Mouse (Mus musculus): ENCODE results near the gene Ranbp17. TPM values are rescaled to one million over a fixed set of nuclear protein-coding genes. Genes with fewer than 3 reads are reported as not detected.
"Not testable (repeated sequence)": the region's sequence is repeated elsewhere in the genome, so short reads cannot be mapped to it uniquely, and the experiment has no call there.

Gene Ranbp17
- polyA plus RNA-seq, 2 experiments: 5.2 to 8.0 TPM

GRCm38 (mm10) chr11:33479209-33479608 is 34.3 kb downstream of the Ranbp17 start:
- H3K27me3 ChIP-seq (ENCODE audit: control insufficient read depth, insufficient read depth, low read length): no peaks in the 10 kb centered on the region
- H3K27ac ChIP-seq (replicated peaks; ENCODE audit: low read depth, low read length): no peak overlapping the region
- no peak overlapping the region for H3K4me3 ChIP-seq (replicated peaks; ENCODE audit: low read length)
- no peak overlapping the region for H3K4me2 ChIP-seq (replicated peaks; ENCODE audit: low read depth, low read length, severe bottlenecking)
- 91% methylated on average over 4 of the region's 4 CpGs for WGBS
- no peak overlapping the region for H3K9ac ChIP-seq (ENCODE audit: low read depth, low read length, severe bottlenecking)
- H3K36me3 ChIP-seq (ENCODE audit: control insufficient read depth, insufficient read depth, low read length): 0 out of 2 replicates have a peak, but pooled peaks cover 6% of the 10 kb centered on the region
- H3K4me1 ChIP-seq (ENCODE audit: control insufficient read depth, insufficient read depth, low read length): no peaks in the 10 kb centered on the region
- ATAC-seq (ENCODE audit: low FRiP score, low read depth) (no peak), DNase-seq (ENCODE audit: low spot score) (no peak)
- H3K9me3 ChIP-seq (ENCODE audit: control insufficient read depth, low read length): no peaks in the 10 kb centered on the region
- TF ChIP-seq POLR2A (IDR thresholded peaks at IDR 0.05; ENCODE audit: borderline replicate concordance, extremely low read depth, insufficient read depth, insufficient read length): no peak

DNA sequence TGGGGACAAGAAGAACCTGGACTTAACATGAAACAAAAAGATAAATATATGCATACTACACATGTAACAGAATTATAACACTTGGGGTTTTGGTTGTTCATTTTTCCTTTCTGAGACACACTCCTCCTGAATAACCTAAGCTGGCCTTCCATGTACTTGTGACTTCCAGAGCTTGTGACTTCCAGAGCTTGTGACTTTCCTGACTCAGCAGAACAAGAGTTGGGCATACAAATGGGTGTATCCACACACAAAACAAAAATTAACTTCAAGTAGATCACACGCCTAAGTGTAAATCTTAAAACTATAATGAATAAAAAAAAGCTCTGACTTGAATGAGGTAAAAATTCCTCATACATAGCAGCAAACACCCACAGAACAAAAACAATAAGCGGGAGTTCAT is 36.9 kb downstream of the Ranbp17 start:
- no peak for ATAC-seq (ENCODE audit: low FRiP score, low read depth)
- Histone ChIP-seq H3K27me3 (ENCODE audit: control insufficient read depth, insufficient read depth, low read length) (no peaks in the 10 kb centered on the region), H3K4me2 (replicated peaks; ENCODE audit: low read depth, low read length, severe bottlenecking) (no peak overlapping the region), H3K9ac (ENCODE audit: low read depth, low read length, severe bottlenecking) (no peak overlapping the region), H3K4me1 (ENCODE audit: control insufficient read depth, insufficient read depth, low read length) (no peaks in the 10 kb centered on the region), H3K36me3 (ENCODE audit: control insufficient read depth, insufficient read depth, low read length) (0 out of 2 replicates have a peak, but pooled peaks cover 6% of the 10 kb centered on the region), H3K9me3 (ENCODE audit: control insufficient read depth, low read length) (no peaks in the 10 kb centered on the region), H3K27ac (replicated peaks; ENCODE audit: low read depth, low read length) (no peak overlapping the region), H3K4me3 (replicated peaks; ENCODE audit: low read length) (no peak overlapping the region)
- no peak for TF ChIP-seq POLR2A (IDR thresholded peaks at IDR 0.05; ENCODE audit: borderline replicate concordance, extremely low read depth, insufficient read depth, insufficient read length)
- WGBS: 86% methylated on average over 2 of the region's 2 CpGs
- DNase-seq (ENCODE audit: low spot score): no peak

DNA sequence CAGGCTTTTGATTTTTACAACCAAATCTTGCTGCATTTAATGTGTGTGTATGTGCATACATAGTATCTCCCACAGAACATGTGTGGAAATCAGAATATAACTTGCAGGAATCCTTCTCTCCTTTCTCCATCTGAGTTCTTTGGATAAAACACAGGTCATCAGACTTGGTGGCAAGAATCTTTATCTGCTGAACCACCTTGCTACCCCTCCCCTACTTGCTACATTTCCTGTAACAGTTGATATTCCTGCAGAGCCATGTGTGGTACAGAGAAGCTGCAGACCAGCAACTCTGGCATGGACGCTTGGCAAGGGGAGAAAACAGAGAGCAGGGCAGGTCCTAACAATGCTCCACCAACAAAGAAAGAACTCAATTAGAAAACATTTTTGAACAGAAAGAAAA is 52.4 kb downstream of the Ranbp17 start:
- Histone ChIP-seq H3K4me3 (replicated peaks; ENCODE audit: low read length) (no peak overlapping the region), H3K4me1 (ENCODE audit: control insufficient read depth, insufficient read depth, low read length) (no peaks in the 10 kb centered on the region), H3K27ac (replicated peaks; ENCODE audit: low read depth, low read length) (no peak overlapping the region), H3K9me3 (ENCODE audit: control insufficient read depth, low read length) (no peaks in the 10 kb centered on the region), H3K9ac (ENCODE audit: low read depth, low read length, severe bottlenecking) (no peak overlapping the region), H3K27me3 (ENCODE audit: control insufficient read depth, insufficient read depth, low read length) (no peaks in the 10 kb centered on the region), H3K36me3 (ENCODE audit: control insufficient read depth, insufficient read depth, low read length) (no peaks in the 10 kb centered on the region), H3K4me2 (replicated peaks; ENCODE audit: low read depth, low read length, severe bottlenecking) (no peak overlapping the region)
- WGBS: 65% methylated on average over 1 of the region's 1 CpGs
- TF ChIP-seq POLR2A (IDR thresholded peaks at IDR 0.05; ENCODE audit: borderline replicate concordance, extremely low read depth, insufficient read depth, insufficient read length): no peak
- no peak for ATAC-seq (ENCODE audit: low FRiP score, low read depth)
- DNase-seq (ENCODE audit: low spot score): no peak

GRCm38 (mm10) chr11:33454069-33454468 is 59.5 kb downstream of the Ranbp17 start:
- H3K36me3 ChIP-seq (ENCODE audit: control insufficient read depth, insufficient read depth, low read length): no peaks in the 10 kb centered on the region
- DNase-seq (ENCODE audit: low spot score) (no peak), ATAC-seq (ENCODE audit: low FRiP score, low read depth) (no peak)
- no peak overlapping the region for H3K4me3 ChIP-seq (replicated peaks; ENCODE audit: low read length)
- H3K27me3 ChIP-seq (ENCODE audit: control insufficient read depth, insufficient read depth, low read length): no peaks in the 10 kb centered on the region
- H3K9ac ChIP-seq (ENCODE audit: low read depth, low read length, severe bottlenecking): no peak overlapping the region
- 90% methylated on average over 3 of the region's 3 CpGs for WGBS
- H3K9me3 ChIP-seq (ENCODE audit: control insufficient read depth, low read length): no peaks in the 10 kb centered on the region
- H3K4me1 ChIP-seq (ENCODE audit: control insufficient read depth, insufficient read depth, low read length): no peaks in the 10 kb centered on the region
- H3K4me2 ChIP-seq (replicated peaks; ENCODE audit: low read depth, low read length, severe bottlenecking): no peak overlapping the region
- no peak for TF ChIP-seq POLR2A (IDR thresholded peaks at IDR 0.05; ENCODE audit: borderline replicate concordance, extremely low read depth, insufficient read depth, insufficient read length)
- no peak overlapping the region for H3K27ac ChIP-seq (replicated peaks; ENCODE audit: low read depth, low read length)

GRCm38 (mm10) chr11:33433813-33434212 is 79.7 kb downstream of the Ranbp17 start:
- H3K36me3 ChIP-seq (ENCODE audit: control insufficient read depth, insufficient read depth, low read length): no peaks in the 10 kb centered on the region
- no peaks in the 10 kb centered on the region for H3K4me1 ChIP-seq (ENCODE audit: control insufficient read depth, insufficient read depth, low read length)
- H3K27ac ChIP-seq (replicated peaks; ENCODE audit: low read depth, low read length): no peak overlapping the region
- H3K27me3 ChIP-seq (ENCODE audit: control insufficient read depth, insufficient read depth, low read length): no peaks in the 10 kb centered on the region
- DNase-seq (ENCODE audit: low spot score) (no peak), ATAC-seq (ENCODE audit: low FRiP score, low read depth) (no peak)
- H3K4me2 ChIP-seq (replicated peaks; ENCODE audit: low read depth, low read length, severe bottlenecking): no peak overlapping the region
- H3K9me3 ChIP-seq (ENCODE audit: control insufficient read depth, low read length): no peaks in the 10 kb centered on the region
- H3K4me3 ChIP-seq (replicated peaks; ENCODE audit: low read length): no peak overlapping the region
- 12% methylated on average over 5 of the region's 5 CpGs for WGBS
- no peak for TF ChIP-seq POLR2A (IDR thresholded peaks at IDR 0.05; ENCODE audit: borderline replicate concordance, extremely low read depth, insufficient read depth, insufficient read length)
- no peak overlapping the region for H3K9ac ChIP-seq (ENCODE audit: low read depth, low read length, severe bottlenecking)

GRCm38 (mm10) chr11:33428238-33428637 is 85.3 kb downstream of the Ranbp17 start:
- DNase-seq (ENCODE audit: low spot score); H3K4me3 ChIP-seq (replicated peaks; ENCODE audit: low read length); H3K27ac ChIP-seq (replicated peaks; ENCODE audit: low read depth, low read length); H3K4me2 ChIP-seq (replicated peaks; ENCODE audit: low read depth, low read length, severe bottlenecking); H3K27me3 ChIP-seq (ENCODE audit: control insufficient read depth, insufficient read depth, low read length); H3K4me1 ChIP-seq (ENCODE audit: control insufficient read depth, insufficient read depth, low read length); H3K9ac ChIP-seq (ENCODE audit: low read depth, low read length, severe bottlenecking); ATAC-seq (ENCODE audit: low FRiP score, low read depth); H3K9me3 ChIP-seq (ENCODE audit: control insufficient read depth, low read length); H3K36me3 ChIP-seq (ENCODE audit: control insufficient read depth, insufficient read depth, low read length): not testable (repeated sequence)
- 95% methylated on average over 17 of the region's 17 CpGs for WGBS

- ATAC-seq (ENCODE audit: low FRiP score, low read depth); H3K27ac ChIP-seq (replicated peaks; ENCODE audit: low read depth, low read length); H3K27me3 ChIP-seq (ENCODE audit: control insufficient read depth, insufficient read depth, low read length); H3K9me3 ChIP-seq (ENCODE audit: control insufficient read depth, low read length); H3K9ac ChIP-seq (ENCODE audit: low read depth, low read length, severe bottlenecking); DNase-seq (ENCODE audit: low spot score); H3K4me3 ChIP-seq (replicated peaks; ENCODE audit: low read length); H3K36me3 ChIP-seq (ENCODE audit: control insufficient read depth, insufficient read depth, low read length); H3K4me1 ChIP-seq (ENCODE audit: control insufficient read depth, insufficient read depth, low read length); H3K4me2 ChIP-seq (replicated peaks; ENCODE audit: low read depth, low read length, severe bottlenecking): not testable (repeated sequence)
- 81% methylated on average over 5 of the region's 5 CpGs for WGBS
Observed at GRCm38 (mm10) chr11:33427789-33428188, 85.8 kb downstream of the Ranbp17 start.
